ENCODE assay signal across 8 mouse cellular contexts in genomic region chr16:4080419-4080818, GRCm38 (mm10). TPM values are rescaled to one million over a fixed set of nuclear protein-coding genes. Genes with fewer than 3 reads are reported as not detected.
"Had no signal": no experiment of that assay in that cellular context is flagged by ENCODE, and none has a peak within 500 bp of the region (broad histone marks: within the 10 kb centered on the region; RNA-seq: fewer than 3 reads in every experiment).

No protein-coding gene starts in this region.

RNA-seq across cellular contexts. Expression of gene Dnase1, which starts 43.7 kb away (rescaled TPM):
- total RNA-seq: left cerebral cortex, postnatal 14 days; left cerebral cortex, postnatal 25 days; left cerebral cortex, postnatal 36 days; left cerebral cortex, postnatal 4 days; liver, adult 2 months; midbrain, postnatal 0 days; monocyte, adult 5-6 weeks had no signal
- polyA plus RNA-seq: macrophage had no signal
